Mouse (Mus musculus) adrenal gland, postnatal 4 days (tissue): Measurements from ENCODE around the gene Zfp296. TPM values are rescaled to one million over a fixed set of nuclear protein-coding genes. Genes with fewer than 3 reads are reported as not detected.

Experiments
- DNase-seq, 2 experiments: peaks; one replicate each; pipeline ENCODE4 v3.0.0; 2021 to 2022; ENCODE audit warnings: low spot score in 2 of 2, mixed read lengths in 2 of 2
- total RNA-seq, 2 experiments: library from RNA; stranded (reverse); gene quantifications; 2 replicates each; pipeline ENCODE4 v1.2.3; 2021

The Zfp296 gene
- total RNA-seq, 2 experiments from 2014 or later, result 0.25 to 0.39 TPM

- peak; percentile 85 for DNase-seq
These were observed 15.1 kb upstream of the Zfp296 start for GRCm38 (mm10) chr7:19561765-19562642.

- DNase-seq, result no peak
These were observed 14.3 kb upstream of the Zfp296 start, which contains the start of gene Ppp1r37 for GRCm38 (mm10) chr7:19562643-19563410. Gene Ppp1r37 (minus strand): TSS chr7:19563076.

GRCm38 (mm10) chr7:19563884-19564283, 13.2 kb upstream of the Zfp296 start:
- DNase-seq, result no peak

- no peak for DNase-seq
These were observed 12.6 kb upstream of the Zfp296 start for GRCm38 (mm10) chr7:19564455-19564854.

- DNase-seq, result no peak
These were observed 11.3 kb upstream of the Zfp296 start for GRCm38 (mm10) chr7:19565803-19566202.

GRCm38 (mm10) chr7:19567426-19567825, 9.7 kb upstream of the Zfp296 start:
- no peak for DNase-seq

- DNase-seq, result no peak
These were observed 7.4 kb upstream of the Zfp296 start for GRCm38 (mm10) chr7:19569647-19570046.

- peak; percentile 75 to 80 for DNase-seq
These were observed 3.9 kb upstream of the Zfp296 start for GRCm38 (mm10) chr7:19572926-19573775.

- no peak for DNase-seq
These were observed 3.3 kb upstream of the Zfp296 start for GRCm38 (mm10) chr7:19573776-19574140.

- no peak for DNase-seq
These were observed 1.5 kb upstream of the Zfp296 start for GRCm38 (mm10) chr7:19575559-19575958.

GRCm38 (mm10) chr7:19577877-19578414, 859 bp downstream of the Zfp296 start:
- DNase-seq, result no peak

- no peak for DNase-seq
These were observed 1.3 kb downstream of the Zfp296 start for GRCm38 (mm10) chr7:19578436-19578835.

- no peak for DNase-seq
These were observed 2.7 kb downstream of the Zfp296 start for GRCm38 (mm10) chr7:19579751-19580150.

- DNase-seq, result no peak
These were observed 3.5 kb downstream of the Zfp296 start for GRCm38 (mm10) chr7:19580634-19581033.

- no peak for DNase-seq
These were observed 9.2 kb downstream of the Zfp296 start for GRCm38 (mm10) chr7:19586269-19586668.

GRCm38 (mm10) chr7:19589207-19589606, 12.1 kb downstream of the Zfp296 start:
- DNase-seq, result no peak

- peak; percentile 39 to 57 for DNase-seq
These were observed 12.8 kb downstream of the Zfp296 start for GRCm38 (mm10) chr7:19589917-19590316.

GRCm38 (mm10) chr7:19593061-19593730, 16.1 kb downstream of the Zfp296 start:
- DNase-seq, result no peak

- DNase-seq, result no peak
These were observed 23.5 kb downstream of the Zfp296 start for GRCm38 (mm10) chr7:19600562-19600961.

GRCm38 (mm10) chr7:19603055-19603454, 26.0 kb downstream of the Zfp296 start:
- no peak for DNase-seq
